Mouse (Mus musculus): ENCODE measurements at regions not wholly inside any gene's neighbourhood (a gene's known extent, or its start where the extent isn't known, plus 50 kb on each side); places are given as distances from the start of the nearest gene placed in this dataset.

- DNase-seq (ENCODE audit: low read depth, low spot score), result no peak
Observed at GRCm38 (mm10) chr14:80789131-80789530, 805.2 kb downstream of the Olfm4 start.

- DNase-seq (ENCODE audit: low read depth, low spot score), result no peak
Observed at GRCm38 (mm10) chr14:80799370-80799959, 815.6 kb downstream of the Olfm4 start.

GRCm38 (mm10) chr14:80830476-80830875, 846.6 kb downstream of the Olfm4 start:
- DNase-seq (ENCODE audit: low read depth, low spot score), result no peak

GRCm38 (mm10) chr14:80844550-80844949, 860.7 kb downstream of the Olfm4 start:
- no peak for DNase-seq (ENCODE audit: low read depth, low spot score)

- DNase-seq (ENCODE audit: low read depth, low spot score), result peak; percentile 86
Observed at GRCm38 (mm10) chr14:80845576-80846269, 861.8 kb downstream of the Olfm4 start.

- DNase-seq (ENCODE audit: low read depth, low spot score), result no peak
Observed at GRCm38 (mm10) chr14:80846420-80847083, 862.7 kb downstream of the Olfm4 start.
